Mouse (Mus musculus) gastrocnemius, postnatal 10 days (tissue): Measurements from ENCODE around the gene Hmx1. TPM values are rescaled to one million over a fixed set of nuclear protein-coding genes. Genes with fewer than 3 reads are reported as not detected.

Experiments
- DNase-seq: peaks from one replicate; pipeline ENCODE4 v3.0.0; 2021; ENCODE audit warnings: mixed read lengths
- total RNA-seq, 2 experiments: library from RNA; stranded (reverse); gene quantifications; 2 replicates each; pipeline ENCODE4 v1.2.3; 2021

Hmx1 gene
- total RNA-seq, 2 experiments from 2014 or later = not detected

GRCm38 (mm10) chr5:35398310-35398910, 9.5 kb downstream of the Hmx1 start:
- no peak for DNase-seq

GRCm38 (mm10) chr5:35399061-35399460, 10.2 kb downstream of the Hmx1 start:
- DNase-seq = no peak

- DNase-seq = no peak
Measured at GRCm38 (mm10) chr5:35399704-35400320, 10.9 kb downstream of the Hmx1 start.

DNA sequence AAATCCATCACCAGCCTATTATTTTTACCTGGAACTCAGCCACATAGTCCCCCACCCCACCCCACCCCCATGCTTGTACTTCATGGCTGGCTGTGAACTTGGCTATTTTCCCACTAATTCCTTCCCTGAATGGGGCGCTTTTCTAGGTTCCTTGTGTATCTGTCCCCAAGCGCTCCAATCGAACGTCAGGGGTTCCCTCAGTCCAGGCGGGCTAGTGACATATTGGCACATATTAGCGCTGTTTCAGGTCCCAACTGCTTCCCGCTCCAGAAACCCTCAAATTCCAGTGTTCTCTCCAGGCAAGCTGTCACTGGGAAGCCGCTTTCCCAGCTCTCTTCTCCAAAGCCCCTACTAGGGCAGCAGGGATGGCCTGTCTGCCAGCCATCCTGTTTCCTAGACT, 12.3 kb downstream of the Hmx1 start:
- no peak for DNase-seq

DNA sequence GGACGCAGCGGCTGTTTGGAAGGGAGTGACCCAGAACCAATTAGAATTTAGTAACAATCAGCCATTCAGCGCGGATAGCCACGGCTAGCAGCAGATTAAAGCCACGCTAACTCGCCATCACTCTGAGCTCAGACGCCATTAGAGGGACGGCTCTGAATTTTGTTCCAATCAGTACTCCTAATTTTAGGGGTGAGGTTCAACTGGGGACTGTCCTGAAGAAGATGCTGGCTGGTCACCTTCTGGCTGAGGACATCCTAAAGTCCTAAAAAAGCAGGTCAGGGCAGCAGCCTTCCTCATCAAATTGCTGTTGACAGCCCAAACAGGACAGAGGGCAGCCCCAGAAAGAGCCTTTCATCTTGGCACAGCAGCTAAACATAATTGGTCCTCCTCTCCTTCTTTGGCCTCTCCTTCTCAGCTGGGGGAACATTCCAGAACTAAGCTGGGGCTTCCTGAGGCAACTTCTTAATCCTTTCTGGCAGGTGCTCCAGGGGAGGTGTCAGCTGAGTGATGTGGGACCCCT, 18.6 kb downstream of the Hmx1 start:
- DNase-seq = no peak

DNA sequence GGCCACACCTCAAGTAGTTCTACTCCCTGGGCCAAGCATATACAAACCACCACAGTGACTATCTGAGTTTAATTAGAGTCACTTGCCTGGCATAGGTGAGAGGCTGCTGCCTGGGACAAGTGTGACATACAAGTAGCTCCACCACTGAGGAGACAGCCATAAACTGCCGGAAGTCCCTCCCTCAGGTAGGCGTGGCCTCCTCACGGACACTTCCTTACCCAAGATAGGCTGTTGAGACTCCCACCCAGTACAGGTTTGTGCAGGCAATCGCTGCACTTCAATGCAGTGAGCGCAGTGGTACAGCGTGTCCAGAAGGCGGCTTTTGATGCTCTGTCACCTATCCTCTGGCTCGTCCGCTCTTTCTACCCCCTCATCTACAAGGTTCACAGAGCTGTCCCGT, 22.1 kb downstream of the Hmx1 start:
- DNase-seq = no peak

- DNase-seq = no peak
Measured at GRCm38 (mm10) chr5:35412833-35413232, 23.9 kb downstream of the Hmx1 start.

DNA sequence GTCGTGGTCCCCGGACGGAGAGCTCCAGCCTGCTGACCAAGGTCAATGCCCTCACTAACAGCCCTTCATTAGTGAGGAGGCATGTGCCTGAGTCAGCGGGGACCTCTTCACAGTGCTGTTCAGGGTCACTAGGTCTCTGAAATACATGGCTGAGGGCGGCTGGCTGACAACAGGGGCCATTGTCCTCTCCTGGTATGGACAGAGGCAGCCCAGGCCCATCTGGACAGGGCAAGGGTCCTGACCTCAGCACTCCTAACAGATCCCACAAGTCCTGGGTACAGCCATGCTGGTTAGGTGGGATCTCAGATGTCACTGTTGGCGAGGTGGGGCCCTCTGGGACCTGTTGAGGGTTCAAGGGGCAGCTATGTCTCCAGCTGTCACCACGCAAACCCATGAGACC, 28.8 kb downstream of the Hmx1 start:
- DNase-seq = no peak

GRCm38 (mm10) chr5:35421622-35422021, 32.7 kb downstream of the Hmx1 start:
- no peak for DNase-seq

GRCm38 (mm10) chr5:35425218-35425617, 36.3 kb downstream of the Hmx1 start:
- no peak for DNase-seq

GRCm38 (mm10) chr5:35427901-35428300, 39.0 kb downstream of the Hmx1 start:
- DNase-seq = no peak

DNA sequence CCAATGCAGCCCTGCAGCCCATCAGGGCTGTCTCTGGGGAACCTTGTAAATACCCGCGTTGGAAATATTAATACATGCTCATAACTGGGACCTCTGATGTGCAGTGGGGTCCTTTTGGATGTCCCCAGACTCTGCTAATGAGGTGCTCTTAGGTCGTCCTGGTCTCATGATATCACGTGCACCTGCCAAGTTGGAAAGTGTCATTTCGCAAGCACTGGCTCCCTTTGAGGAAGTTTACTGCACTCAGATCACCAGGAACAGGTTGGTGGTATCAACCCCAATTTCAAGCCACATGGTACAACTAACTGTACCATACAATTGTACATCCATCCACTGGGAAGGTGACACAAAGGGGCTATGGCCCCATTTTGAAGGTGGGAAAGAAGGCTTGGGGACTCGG, 39.5 kb downstream of the Hmx1 start:
- DNase-seq = no peak

DNA sequence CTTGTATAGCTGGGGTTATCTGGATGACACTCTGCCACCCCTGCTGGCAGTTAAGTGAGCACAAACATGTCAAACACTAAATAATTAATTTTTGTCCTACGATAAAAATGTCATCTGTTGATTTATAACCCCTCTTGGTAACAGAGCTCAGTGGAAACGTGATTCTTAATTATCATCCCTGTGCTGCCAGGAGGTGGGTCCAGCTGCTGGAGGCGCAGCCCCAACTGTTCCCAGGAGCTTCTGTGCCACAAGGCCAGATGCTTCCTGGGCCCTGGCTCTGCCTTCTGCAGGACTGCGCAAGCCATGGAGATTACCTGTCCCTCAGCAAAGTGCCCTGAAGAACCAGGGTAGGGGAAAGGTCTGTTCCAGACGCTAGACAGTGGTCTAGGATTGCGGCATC, 43.2 kb downstream of the Hmx1 start:
- DNase-seq = no peak

DNA sequence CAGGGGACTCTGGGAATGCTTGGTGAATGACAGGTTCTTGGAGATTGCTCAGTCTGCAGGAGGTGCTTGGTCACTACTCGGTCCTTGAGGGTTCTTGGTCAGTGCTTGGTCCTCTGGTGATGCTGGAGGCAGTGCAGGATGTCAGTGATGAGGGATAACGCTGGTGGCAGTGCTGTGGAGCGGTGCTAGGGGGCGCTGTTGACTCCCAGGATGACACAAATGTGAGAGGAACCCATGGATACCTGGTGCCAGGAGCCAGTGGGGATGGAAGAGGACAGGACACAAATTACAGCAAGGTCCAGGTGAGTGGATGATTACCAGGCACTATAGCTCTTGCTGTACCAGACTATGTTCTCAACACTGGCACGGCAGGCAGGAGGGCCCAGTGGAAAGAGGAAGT, 45.1 kb downstream of the Hmx1 start:
- no peak for DNase-seq

DNA sequence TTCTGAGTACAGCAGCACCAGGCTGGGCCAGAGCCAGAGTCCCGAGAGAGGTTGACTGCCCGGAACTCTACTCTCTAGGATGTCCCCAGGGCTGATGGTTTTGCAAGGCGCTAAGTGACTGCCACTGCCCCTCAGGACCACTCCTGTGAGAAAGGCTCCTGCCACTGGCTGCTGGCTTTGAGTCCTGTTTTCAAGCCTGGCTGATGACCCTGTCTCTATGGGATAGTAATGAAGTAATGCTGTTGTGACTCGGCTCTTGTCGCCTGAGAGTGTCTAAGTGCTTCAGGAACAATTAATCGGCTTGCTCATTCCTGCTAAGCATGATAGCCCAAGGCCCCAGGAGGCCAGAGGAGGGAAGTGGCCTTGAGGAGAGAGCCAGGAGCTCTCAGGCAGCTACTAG, 45.8 kb downstream of the Hmx1 start:
- DNase-seq = no peak

DNA sequence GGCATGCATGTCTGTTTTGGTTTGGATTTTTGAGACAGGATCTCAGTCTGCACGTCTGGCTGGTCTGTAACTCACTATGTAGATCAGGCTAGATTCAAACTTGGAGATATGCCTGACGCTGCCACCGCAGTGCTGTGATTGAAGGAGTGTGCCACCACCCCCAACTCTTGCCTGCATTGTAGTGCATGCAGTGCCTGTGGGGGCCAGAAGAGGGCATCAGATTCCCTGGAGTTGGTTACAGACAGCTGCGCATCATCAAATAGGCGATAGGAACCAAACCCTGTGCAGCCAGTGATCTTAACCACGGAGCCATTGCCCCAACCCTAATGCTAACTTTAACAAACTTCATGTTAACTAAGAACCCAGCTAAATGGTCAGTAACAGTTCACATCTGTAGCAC, 49.9 kb downstream of the Hmx1 start:
- no peak for DNase-seq

DNA sequence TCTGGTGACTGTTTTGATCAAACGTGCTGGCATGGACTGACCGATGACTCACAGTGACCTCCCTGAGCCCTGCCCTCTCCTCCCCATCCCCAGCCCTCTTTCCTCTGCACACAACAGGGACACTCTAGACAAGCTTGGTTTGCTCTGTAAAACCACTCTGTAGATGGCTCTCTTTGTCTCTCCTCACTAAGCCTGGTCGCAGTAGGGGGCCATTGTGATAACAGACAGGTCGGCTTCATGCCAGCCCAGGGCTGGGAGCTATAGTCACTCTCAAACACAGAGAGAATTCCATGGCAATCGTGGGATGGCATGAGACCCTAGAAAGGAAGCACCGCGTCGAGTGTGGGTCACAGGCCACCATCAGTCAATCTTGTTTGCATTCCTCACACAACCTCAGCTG, 51.6 kb downstream of the Hmx1 start:
- no peak for DNase-seq

DNA sequence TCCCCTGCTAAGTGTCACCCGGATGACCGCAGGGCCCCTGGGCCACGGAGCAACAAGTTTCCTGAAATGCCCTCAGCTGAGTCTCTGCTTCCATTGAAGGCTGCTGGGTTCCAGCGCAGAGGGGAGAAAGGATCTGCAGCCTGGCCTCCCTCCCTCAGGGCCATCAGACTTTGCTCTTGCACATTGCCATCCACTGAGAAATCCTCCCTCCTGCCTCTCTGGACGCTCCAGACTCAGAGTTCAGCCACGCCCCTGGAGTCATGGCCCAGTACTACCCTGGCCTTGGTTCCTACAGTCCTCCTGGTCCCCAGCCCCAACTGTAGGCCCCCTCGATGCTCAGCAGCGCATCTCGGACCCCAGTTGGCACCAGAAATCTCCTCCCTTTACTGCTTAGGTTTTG, 52.5 kb downstream of the Hmx1 start:
- DNase-seq = no peak

- DNase-seq = no peak
Measured at GRCm38 (mm10) chr5:35444731-35445130, 55.8 kb downstream of the Hmx1 start.

DNA sequence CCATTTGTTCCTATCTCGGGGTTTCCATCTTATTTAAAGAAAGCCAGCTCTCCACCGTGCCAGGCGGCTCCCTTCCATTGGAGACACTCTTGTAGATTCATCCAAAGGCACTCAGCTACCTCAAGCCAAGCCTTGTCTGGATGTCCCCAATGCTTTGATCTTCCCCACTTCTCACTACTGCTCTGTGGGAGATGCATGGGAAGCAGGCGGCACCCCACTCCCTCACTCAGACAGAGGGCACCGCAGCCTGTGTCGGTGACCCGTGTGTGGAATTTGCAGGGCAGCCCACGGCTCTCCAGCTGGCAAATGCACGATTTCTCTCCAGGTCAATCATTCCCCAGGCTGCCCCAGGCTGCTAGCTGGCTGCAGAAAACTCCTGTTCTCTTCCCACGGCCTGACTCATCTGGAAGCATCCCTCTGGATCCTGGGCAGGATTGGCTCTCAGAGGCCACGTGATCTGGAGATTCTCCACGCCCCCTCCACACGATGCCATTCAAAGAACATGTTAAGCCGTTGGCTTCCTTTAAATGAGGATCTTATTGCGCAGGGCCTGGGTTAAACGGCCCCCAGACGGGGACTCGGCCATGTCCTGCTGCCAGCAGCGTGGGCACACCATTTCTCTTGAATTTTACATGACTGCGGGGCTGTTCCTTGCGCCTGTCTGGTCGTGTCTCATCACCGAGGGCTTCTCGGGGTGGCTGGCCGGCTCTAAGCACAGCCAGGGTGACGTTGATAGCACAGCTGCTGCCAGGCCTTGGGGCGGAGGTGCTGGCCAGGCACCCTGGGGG, 58.9 kb downstream of the Hmx1 start:
- peak; percentile 40 for DNase-seq
